Mouse (Mus musculus) olfactory bulb, adult 2 months (tissue): ENCODE results near the gene Prss38.

Source experiments
- CTCF ChIP-seq: fragments of 200-500 bp; IDR thresholded peaks from 2 replicates; pipeline ENCODE4 v1.5.1; 2012; ENCODE audit warnings: low read depth, mild to moderate bottlenecking, low read length, moderate library complexity; ENCODE audit not compliant: insufficient read depth
- POLR2A ChIP-seq: fragments of 200-500 bp; IDR thresholded peaks from 2 replicates; pipeline ENCODE4 v1.6.1; 2012; ENCODE audit warnings: mild to moderate bottlenecking, low read depth, low read length, moderate library complexity; ENCODE audit not compliant: insufficient read depth

- TF ChIP-seq CTCF (no peak), POLR2A (no peak)
Measured at GRCm38 (mm10) chr11:59329616-59330015, 45.8 kb downstream of the Prss38 start.
